Mouse (Mus musculus): ENCODE results near the gene Saal1. TPM values are rescaled to one million over a fixed set of nuclear protein-coding genes. Genes with fewer than 3 reads are reported as not detected.
"Not testable (repeated sequence)": the region's sequence is repeated elsewhere in the genome, so short reads cannot be mapped to it uniquely, and the experiment has no call there.

The Saal1 gene
- polyA plus RNA-seq (2014; fragmentation: Nextera tagmentation; extraction: Ambion mirVana) = 17.8 and 18.9 TPM in 2 replicates

GRCm38 (mm10) chr7:46710390-46710844 lies at the start of gene Saal1:
Gene Saal1 (minus strand): TSS chr7:46710680.
- ATAC-seq (replicated peaks; ENCODE audit: insufficient number of reproducible peaks, low FRiP score, low TSS enrichment) = peak; percentile 90
- whole genome bisulfite sequencing (ENCODE audit: insufficient replicate concordance) = 0% methylated on average over 38 of the region's 38 CpGs
- Histone ChIP-seq H3K36me3 (ENCODE audit: control insufficient read depth, insufficient read depth, low read length) (peaks cover 7% of the 10 kb centered on the region), H3K27me3 (ENCODE audit: control insufficient read depth, insufficient read depth, low read length) (no peaks in the 10 kb centered on the region), H3K9me3 (replicated peaks; ENCODE audit: control insufficient read depth, low read length) (no peaks in the 10 kb centered on the region), H3K4me3 (ENCODE audit: low read depth, low read length) (peak within 1 kb of the TSS; percentile 91), H3K4me2 (peak within 1 kb of the TSS; percentile 66), H3K4me1 (ENCODE audit: control insufficient read depth, insufficient read depth, low read length) (peaks cover 6% of the 10 kb centered on the region), H3K27ac (ENCODE audit: low read depth, low read length) (peak within 1 kb of the TSS; percentile 66), H3K9ac (ENCODE audit: low read depth, low read length) (peak within 1 kb of the TSS; percentile 96)

- H3K9ac ChIP-seq (ENCODE audit: low read depth, low read length) = no peak within 1 kb of the TSS
Observed at GRCm38 (mm10) chr7:46751490-46751889, 41.0 kb upstream of the Saal1 start, which contains the start of gene Saa2. Gene Saa2 (plus strand): TSS chr7:46751790.

GRCm38 (mm10) chr7:46748459-46748858 lies 38.0 kb upstream of the Saal1 start:
- H3K9ac ChIP-seq (ENCODE audit: low read depth, low read length) = no peak overlapping the region
- H3K9me3 ChIP-seq (replicated peaks; ENCODE audit: control insufficient read depth, low read length) = no peaks in the 10 kb centered on the region
- 62% methylated on average over 3 of the region's 3 CpGs for WGBS (ENCODE audit: insufficient replicate concordance)
- no peaks in the 10 kb centered on the region for H3K36me3 ChIP-seq (ENCODE audit: control insufficient read depth, insufficient read depth, low read length)
- ATAC-seq (replicated peaks; ENCODE audit: insufficient number of reproducible peaks, low FRiP score, low TSS enrichment) = no peak
- 0 out of 2 replicates have a peak, but pooled peaks cover 2% of the 10 kb centered on the region for H3K27me3 ChIP-seq (ENCODE audit: control insufficient read depth, insufficient read depth, low read length)
- no peak overlapping the region for H3K27ac ChIP-seq (ENCODE audit: low read depth, low read length)
- H3K4me2 ChIP-seq = no peak overlapping the region
- no peaks in the 10 kb centered on the region for H3K4me1 ChIP-seq (ENCODE audit: control insufficient read depth, insufficient read depth, low read length)
- H3K4me3 ChIP-seq (ENCODE audit: low read depth, low read length) = no peak overlapping the region

More at GRCm38 (mm10) chr7:46751490-46751889, 41.0 kb upstream of the Saal1 start, which contains the start of gene Saa2:
- Histone ChIP-seq H3K4me2 (no peak within 1 kb of the TSS), H3K27ac (ENCODE audit: low read depth, low read length) (no peak within 1 kb of the TSS), H3K4me3 (ENCODE audit: low read depth, low read length) (no peak within 1 kb of the TSS), H3K4me1 (ENCODE audit: control insufficient read depth, insufficient read depth, low read length) (no peaks in the 10 kb centered on the region), H3K9me3 (replicated peaks; ENCODE audit: control insufficient read depth, low read length) (no peaks in the 10 kb centered on the region), H3K27me3 (ENCODE audit: control insufficient read depth, insufficient read depth, low read length) (0 out of 2 replicates have a peak, but pooled peaks cover 2% of the 10 kb centered on the region), H3K36me3 (ENCODE audit: control insufficient read depth, insufficient read depth, low read length) (no peaks in the 10 kb centered on the region)
- WGBS (ENCODE audit: insufficient replicate concordance) = 85% methylated on average over 3 of the region's 3 CpGs
- ATAC-seq (replicated peaks; ENCODE audit: insufficient number of reproducible peaks, low FRiP score, low TSS enrichment) = no peak

GRCm38 (mm10) chr7:46746381-46746780 lies 35.9 kb upstream of the Saal1 start:
- H3K4me1 ChIP-seq (ENCODE audit: control insufficient read depth, insufficient read depth, low read length) = no peaks in the 10 kb centered on the region
- no peaks in the 10 kb centered on the region for H3K36me3 ChIP-seq (ENCODE audit: control insufficient read depth, insufficient read depth, low read length)
- no peak overlapping the region for H3K27ac ChIP-seq (ENCODE audit: low read depth, low read length)
- H3K4me2 ChIP-seq = no peak overlapping the region
- no peak for ATAC-seq (replicated peaks; ENCODE audit: insufficient number of reproducible peaks, low FRiP score, low TSS enrichment)
- H3K27me3 ChIP-seq (ENCODE audit: control insufficient read depth, insufficient read depth, low read length) = 0 out of 2 replicates have a peak, but pooled peaks cover under 1% of the 10 kb centered on the region
- 83% methylated on average over 7 of the region's 7 CpGs for WGBS (ENCODE audit: insufficient replicate concordance)
- no peaks in the 10 kb centered on the region for H3K9me3 ChIP-seq (replicated peaks; ENCODE audit: control insufficient read depth, low read length)
- H3K9ac ChIP-seq (ENCODE audit: low read depth, low read length) = no peak overlapping the region
- no peak overlapping the region for H3K4me3 ChIP-seq (ENCODE audit: low read depth, low read length)

- H3K36me3 ChIP-seq (ENCODE audit: control insufficient read depth, insufficient read depth, low read length) = no peaks in the 10 kb centered on the region
- H3K4me1 ChIP-seq (ENCODE audit: control insufficient read depth, insufficient read depth, low read length) = no peaks in the 10 kb centered on the region
- no peaks in the 10 kb centered on the region for H3K27me3 ChIP-seq (ENCODE audit: control insufficient read depth, insufficient read depth, low read length)
- no peak overlapping the region for H3K9ac ChIP-seq (ENCODE audit: low read depth, low read length)
- H3K4me2 ChIP-seq = no peak overlapping the region
- no peak for ATAC-seq (replicated peaks; ENCODE audit: insufficient number of reproducible peaks, low FRiP score, low TSS enrichment)
- no peak overlapping the region for H3K4me3 ChIP-seq (ENCODE audit: low read depth, low read length)
- WGBS (ENCODE audit: insufficient replicate concordance) = 69% methylated on average over 3 of the region's 3 CpGs
- H3K9me3 ChIP-seq (replicated peaks; ENCODE audit: control insufficient read depth, low read length) = no peaks in the 10 kb centered on the region
- no peak overlapping the region for H3K27ac ChIP-seq (ENCODE audit: low read depth, low read length)
Observed at GRCm38 (mm10) chr7:46745816-46746215, 35.3 kb upstream of the Saal1 start.

GRCm38 (mm10) chr7:46742880-46743279 lies 32.4 kb upstream of the Saal1 start, which contains the start of gene Saa1:
Gene Saa1 (minus strand): TSS chr7:46742980.
- H3K36me3 ChIP-seq (ENCODE audit: control insufficient read depth, insufficient read depth, low read length); H3K4me2 ChIP-seq; H3K4me1 ChIP-seq (ENCODE audit: control insufficient read depth, insufficient read depth, low read length); ATAC-seq (replicated peaks; ENCODE audit: insufficient number of reproducible peaks, low FRiP score, low TSS enrichment); H3K27me3 ChIP-seq (ENCODE audit: control insufficient read depth, insufficient read depth, low read length); H3K4me3 ChIP-seq (ENCODE audit: low read depth, low read length); H3K27ac ChIP-seq (ENCODE audit: low read depth, low read length); H3K9ac ChIP-seq (ENCODE audit: low read depth, low read length); H3K9me3 ChIP-seq (replicated peaks; ENCODE audit: control insufficient read depth, low read length): not testable (repeated sequence)
- 75% methylated on average over 3 of the region's 3 CpGs for WGBS (ENCODE audit: insufficient replicate concordance)

- not testable (repeated sequence) for H3K4me2 ChIP-seq; H3K27me3 ChIP-seq (ENCODE audit: control insufficient read depth, insufficient read depth, low read length); H3K9ac ChIP-seq (ENCODE audit: low read depth, low read length); H3K9me3 ChIP-seq (replicated peaks; ENCODE audit: control insufficient read depth, low read length); H3K36me3 ChIP-seq (ENCODE audit: control insufficient read depth, insufficient read depth, low read length); H3K27ac ChIP-seq (ENCODE audit: low read depth, low read length); H3K4me1 ChIP-seq (ENCODE audit: control insufficient read depth, insufficient read depth, low read length); H3K4me3 ChIP-seq (ENCODE audit: low read depth, low read length); ATAC-seq (replicated peaks; ENCODE audit: insufficient number of reproducible peaks, low FRiP score, low TSS enrichment)
- WGBS (ENCODE audit: insufficient replicate concordance) = 78% methylated on average over 5 of the region's 5 CpGs
Observed at GRCm38 (mm10) chr7:46740041-46740440, 29.6 kb upstream of the Saal1 start.

GRCm38 (mm10) chr7:46738561-46739460 lies 28.3 kb upstream of the Saal1 start:
- Histone ChIP-seq H3K4me3 (ENCODE audit: low read depth, low read length) (no peak overlapping the region), H3K27ac (ENCODE audit: low read depth, low read length) (no peak overlapping the region), H3K4me2 (no peak overlapping the region), H3K9ac (ENCODE audit: low read depth, low read length) (no peak overlapping the region), H3K36me3 (ENCODE audit: control insufficient read depth, insufficient read depth, low read length) (no peaks in the 10 kb centered on the region), H3K9me3 (replicated peaks; ENCODE audit: control insufficient read depth, low read length) (no peaks in the 10 kb centered on the region), H3K27me3 (ENCODE audit: control insufficient read depth, insufficient read depth, low read length) (no peaks in the 10 kb centered on the region), H3K4me1 (ENCODE audit: control insufficient read depth, insufficient read depth, low read length) (no peaks in the 10 kb centered on the region)
- no peak for ATAC-seq (replicated peaks; ENCODE audit: insufficient number of reproducible peaks, low FRiP score, low TSS enrichment)
- WGBS (ENCODE audit: insufficient replicate concordance) = 74% methylated on average over 12 of the region's 12 CpGs
